8 mouse cellular contexts compared by ENCODE assay signal in genomic region chr4:133083991-133084861, GRCm38 (mm10). TPM values are rescaled to one million over a fixed set of nuclear protein-coding genes. Genes with fewer than 3 reads are reported as not detected.
DNase-seq lines count a peak whose midpoint lies in the region; ATAC-seq and TF ChIP-seq lines count a peak whose summit lies in the region.

No protein-coding gene starts in this region.

- WGBS in forebrain, postnatal 0 days: 19% methylated on average over 3 of the region's 3 CpGs
- WGBS in hindbrain, embryonic 12.5 days: 15% methylated on average over 3 of the region's 3 CpGs
- WGBS in limb, embryonic 13.5 days: 4% methylated on average over 3 of the region's 3 CpGs
- 18% methylated on average over 3 of the region's 3 CpGs for WGBS in neural tube, embryonic 14.5 days

- H3K27ac ChIP-seq in forebrain, postnatal 0 days (ENCODE audit: low read depth, low read length): peak overlapping the region; percentile 51
- peak overlapping the region; percentile 71 for H3K27ac ChIP-seq in hindbrain, embryonic 12.5 days
- H3K27ac ChIP-seq in limb, embryonic 13.5 days: peak overlapping the region; percentile 77
- H3K27ac ChIP-seq in neural tube, embryonic 14.5 days (ENCODE audit: low read depth, low read length): peak overlapping the region; percentile 73

- DNase-seq in adrenal gland, postnatal 10 days: peak; percentile 78
- no peak for DNase-seq in adrenal gland, postnatal 25 days
- peak; percentile 80 for DNase-seq in brain, adult 2 months (ENCODE audit: low read depth, low spot score)
- DNase-seq in forebrain, postnatal 0 days: no peak
- DNase-seq in spleen, postnatal 4 days (ENCODE audit: low spot score in 2 of 2): no peak

- peak overlapping the region; percentile 94 for H3K4me2 ChIP-seq in forebrain, postnatal 0 days (ENCODE audit: low read depth)
- H3K4me2 ChIP-seq in hindbrain, embryonic 12.5 days (replicated peaks): peak overlapping the region; percentile 84
- H3K4me2 ChIP-seq in limb, embryonic 13.5 days (replicated peaks): peak overlapping the region; percentile 97
- peak overlapping the region; percentile 85 for H3K4me2 ChIP-seq in neural tube, embryonic 14.5 days (ENCODE audit: low read depth, low read length)

- H3K9ac ChIP-seq in forebrain, postnatal 0 days: peak overlapping the region; percentile 59
- H3K9ac ChIP-seq in hindbrain, embryonic 12.5 days: no peak overlapping the region; the same call in 1 of the 2 replicates
- peak overlapping the region; percentile 67 for H3K9ac ChIP-seq in limb, embryonic 13.5 days
- H3K9ac ChIP-seq in neural tube, embryonic 14.5 days (replicated peaks; ENCODE audit: low read depth, low read length): peak overlapping the region; percentile 50

- no peaks in the 10 kb centered on the region for H3K9me3 ChIP-seq in forebrain, postnatal 0 days (ENCODE audit: low read length)
- no peaks in the 10 kb centered on the region for H3K9me3 ChIP-seq in hindbrain, embryonic 12.5 days (replicated peaks)
- no peaks in the 10 kb centered on the region for H3K9me3 ChIP-seq in limb, embryonic 13.5 days
- no peaks in the 10 kb centered on the region for H3K9me3 ChIP-seq in neural tube, embryonic 14.5 days (ENCODE audit: control insufficient read depth, low read length)

- ATAC-seq in forebrain, postnatal 0 days: no peak
- peak; percentile 42; the same call in 1 of the 2 replicates for ATAC-seq in hindbrain, embryonic 12.5 days (ENCODE audit: low FRiP score)
- peak; percentile 12; the same call in 1 of the 2 replicates for ATAC-seq in limb, embryonic 13.5 days (ENCODE audit: low FRiP score, low read depth)
- ATAC-seq in neural tube, embryonic 14.5 days (ENCODE audit: low read depth): peak; percentile 21

- peaks cover 24% of the 10 kb centered on the region for H3K4me1 ChIP-seq in forebrain, postnatal 0 days (ENCODE audit: insufficient read depth)
- H3K4me1 ChIP-seq in hindbrain, embryonic 12.5 days: peaks cover 50% of the 10 kb centered on the region
- H3K4me1 ChIP-seq in limb, embryonic 13.5 days: peaks cover 49% of the 10 kb centered on the region
- peaks cover 32% of the 10 kb centered on the region for H3K4me1 ChIP-seq in neural tube, embryonic 14.5 days (ENCODE audit: control insufficient read depth, insufficient read depth, low read length)

- TF ChIP-seq CTCF in forebrain, postnatal 0 days (IDR thresholded peaks at IDR 0.05; ENCODE audit: low read depth): no peak

- peaks cover 6% of the 10 kb centered on the region; the same call in 1 of the 2 replicates for H3K36me3 ChIP-seq in forebrain, postnatal 0 days (ENCODE audit: insufficient read depth)
- H3K36me3 ChIP-seq in hindbrain, embryonic 12.5 days: no peaks in the 10 kb centered on the region
- H3K36me3 ChIP-seq in limb, embryonic 13.5 days: peaks cover 20% of the 10 kb centered on the region
- no peaks in the 10 kb centered on the region for H3K36me3 ChIP-seq in neural tube, embryonic 14.5 days (ENCODE audit: control insufficient read depth, insufficient read depth, low read length)

- no peaks in the 10 kb centered on the region for H3K27me3 ChIP-seq in forebrain, postnatal 0 days (ENCODE audit: insufficient read depth, low read length)
- H3K27me3 ChIP-seq in hindbrain, embryonic 12.5 days: peaks cover 6% of the 10 kb centered on the region; the same call in 1 of the 2 replicates
- no peaks in the 10 kb centered on the region for H3K27me3 ChIP-seq in limb, embryonic 13.5 days
- no peaks in the 10 kb centered on the region for H3K27me3 ChIP-seq in neural tube, embryonic 14.5 days (ENCODE audit: control insufficient read depth, insufficient read depth, low read length)

- H3K4me3 ChIP-seq in forebrain, postnatal 0 days (ENCODE audit: low read depth, low read length): peak overlapping the region; percentile 39
- H3K4me3 ChIP-seq in hindbrain, embryonic 12.5 days: no peak overlapping the region
- H3K4me3 ChIP-seq in limb, embryonic 13.5 days: peak overlapping the region; percentile 46
- H3K4me3 ChIP-seq in neural tube, embryonic 14.5 days (ENCODE audit: low read depth, low read length): no peak overlapping the region; the same call in 1 of the 2 replicates

RNA-seq across cellular contexts. Expression of gene Wasf2, which starts 46.1 kb away (rescaled TPM):
- total RNA-seq in adrenal gland, postnatal 10 days (2021): 100 to 1,000 TPM; 122 to 123 TPM
- total RNA-seq in adrenal gland, postnatal 25 days (2021): 107 and 137 TPM in 2 replicates
- 8.1 and 11.3 TPM in 2 replicates for total RNA-seq in forebrain, postnatal 0 days (2014; rRNA removed)
- 15.7 and 24.1 TPM in 2 replicates for polyA plus RNA-seq in forebrain, postnatal 0 days (2015; fragmentation: Nextera tagmentation; extraction: Ambion mirVana)
- 49.0 and 49.1 TPM in 2 replicates for polyA plus RNA-seq in hindbrain, embryonic 12.5 days (2016; fragmentation: Nextera tagmentation; extraction: Ambion mirVana)
- polyA plus RNA-seq in limb, embryonic 13.5 days (2015; fragmentation: Nextera tagmentation; extraction: Ambion mirVana): 114 and 132 TPM in 2 replicates
- 18.5 and 19.6 TPM in 2 replicates for polyA plus RNA-seq in neural tube, embryonic 14.5 days (2014; fragmentation: Nextera tagmentation; extraction: Ambion mirVana)

Comparison
In these comparisons a context has a peak if more than half of its experiments do, and no peak if none do; other contexts are left out.
1. DNase-seq: peak in adrenal gland, postnatal 10 days (single experiment) and brain, adult 2 months (single experiment); none in adrenal gland, postnatal 25 days (single experiment), forebrain, postnatal 0 days (single experiment) and spleen, postnatal 4 days (0 of 2).
2. H3K4me3 ChIP-seq: peak in forebrain, postnatal 0 days (single experiment) and limb, embryonic 13.5 days (single experiment); none in hindbrain, embryonic 12.5 days (single experiment) and neural tube, embryonic 14.5 days (single experiment).
3. Peak in every context shown above with its lines, with median percentiles within 50 percentile points of each other: H3K27ac ChIP-seq and H3K4me2 ChIP-seq.